Mouse (Mus musculus) liver, embryonic 12.5 days (tissue): ENCODE measurements around the gene Gm29609. TPM values are rescaled to one million over a fixed set of nuclear protein-coding genes. Genes with fewer than 3 reads are reported as not detected.

ENCODE experiments used
- ATAC-seq: fragments of 200-750 bp; cut with Nextera tagmentation; 2 replicates; pipeline ENCODE4 v1.8.0; 2017; ENCODE audit warnings: moderate number of reproducible peaks, mild to moderate bottlenecking, moderate library complexity
- H3K27ac ChIP-seq: fragments of 300-500 bp; sonication (generic); 2 replicates; pipeline ENCODE4 v1.5.1; 2016; ENCODE audit warnings: mild to moderate bottlenecking
- H3K27me3 ChIP-seq: fragments of 300-500 bp; sonication (generic); replicated peaks from 2 replicates; pipeline ENCODE4 v1.6.1; 2016; ENCODE audit warnings: mild to moderate bottlenecking, moderate library complexity
- H3K36me3 ChIP-seq: fragments of 300-500 bp; sonication (generic); 2 replicates; pipeline ENCODE4 v1.6.1; 2016; ENCODE audit warnings: mild to moderate bottlenecking, moderate library complexity
- H3K4me1 ChIP-seq: fragments of 300-500 bp; sonication (generic); 2 replicates; pipeline ENCODE4 v1.6.1; 2016
- H3K4me2 ChIP-seq: fragments of 300-500 bp; sonication (generic); 2 replicates; pipeline ENCODE4 v1.6.1; 2016; ENCODE audit warnings: mild to moderate bottlenecking, moderate library complexity
- H3K4me3 ChIP-seq: fragments of 300-500 bp; sonication (generic); 2 replicates; pipeline ENCODE4 v1.5.1; 2016; ENCODE audit warnings: mild to moderate bottlenecking, moderate library complexity
- H3K9ac ChIP-seq: fragments of 300-500 bp; sonication (generic); 2 replicates; pipeline ENCODE4 v1.6.1; 2016; ENCODE audit warnings: mild to moderate bottlenecking, moderate library complexity
- H3K9me3 ChIP-seq: fragments of 300-500 bp; sonication (generic); replicated peaks from 2 replicates; pipeline ENCODE4 v1.6.1; 2016; ENCODE audit warnings: mild to moderate bottlenecking, moderate library complexity
- WGBS: fragments of 180-500 bp; shearing (Covaris S2); methylation state at CpG from one replicate; pipeline ENCODE4 v1.1.7; 2016; ENCODE audit not compliant: insufficient replicate concordance; 5-methylcytosine and 5-hydroxymethylcytosine counted together
- polyA plus RNA-seq: library from polyadenylated mRNA; unstranded; fragments of >200 nt; fragmentation: Nextera tagmentation; extraction: Ambion mirVana; gene quantifications from 2 replicates; pipeline ENCODE4 v1.2.1, GENCODE M21; 2016

Gene Gm29609
- polyA plus RNA-seq, 1 experiment from 2014 or later, result 1.3 TPM

DNA sequence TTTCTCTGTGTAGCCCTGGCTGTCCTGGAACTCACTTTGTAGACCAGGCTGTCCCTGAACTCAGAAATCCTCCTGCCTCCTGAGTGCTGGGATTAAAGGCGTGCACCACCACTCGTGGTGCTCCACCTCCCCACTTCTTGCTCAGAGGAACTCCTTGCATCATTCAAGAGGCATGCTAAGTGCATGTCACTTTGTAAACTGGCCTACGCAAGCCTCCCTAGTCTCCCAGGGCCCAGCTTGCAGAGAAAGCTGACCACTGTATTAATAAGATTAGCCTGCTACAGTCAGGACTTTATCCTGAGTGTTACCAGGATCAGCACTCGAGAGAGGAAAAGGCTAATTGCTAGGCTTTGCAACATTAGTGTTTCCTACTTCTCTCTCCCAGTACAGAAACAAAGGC lies 11.1 kb downstream of the Gm29609 start:
- Histone ChIP-seq H3K4me2 (no peak overlapping the region), H3K4me3 (no peak overlapping the region), H3K9ac (no peak overlapping the region), H3K27me3 (no peaks in the 10 kb centered on the region), H3K36me3 (peaks cover 98% of the 10 kb centered on the region), H3K4me1 (peaks cover 21% of the 10 kb centered on the region), H3K9me3 (no peaks in the 10 kb centered on the region), H3K27ac (no peak overlapping the region)
- WGBS, result 90% methylated on average over 4 of the region's 4 CpGs
- ATAC-seq, result no peak

DNA sequence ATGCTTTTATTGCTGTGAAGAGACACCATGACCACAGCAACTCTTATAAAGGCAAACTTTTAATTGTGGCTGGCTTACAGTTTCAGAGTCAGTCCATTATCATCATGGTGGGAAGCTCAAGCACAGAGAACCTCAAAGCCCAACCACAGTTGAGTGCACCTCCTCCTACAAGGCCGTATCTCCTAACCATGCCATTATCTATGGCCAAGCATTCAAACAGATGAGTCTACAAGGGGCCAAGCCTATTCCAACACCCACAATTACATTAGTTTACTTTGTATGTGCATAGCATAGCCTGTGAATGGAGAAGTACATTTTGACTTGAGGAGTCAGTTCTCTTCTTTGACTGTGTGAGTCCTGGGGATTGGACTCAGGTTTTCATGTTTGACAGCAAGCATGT lies 14.8 kb downstream of the Gm29609 start:
- Histone ChIP-seq H3K4me3 (no peak overlapping the region), H3K9me3 (no peaks in the 10 kb centered on the region), H3K27me3 (no peaks in the 10 kb centered on the region), H3K4me2 (peak overlapping the region; percentile 19), H3K36me3 (peaks cover 98% of the 10 kb centered on the region), H3K27ac (peak overlapping the region; percentile 50; the same call in 1 of the 2 replicates), H3K4me1 (peaks cover 36% of the 10 kb centered on the region), H3K9ac (no peak overlapping the region; the same call in 1 of the 2 replicates)
- ATAC-seq, result peak; percentile 81
- 38% methylated on average over 1 of the region's 1 CpGs for WGBS

GRCm38 (mm10) chr5:31162462-31162861 lies 17.2 kb downstream of the Gm29609 start:
- H3K36me3 ChIP-seq, result peaks cover 98% of the 10 kb centered on the region

DNA sequence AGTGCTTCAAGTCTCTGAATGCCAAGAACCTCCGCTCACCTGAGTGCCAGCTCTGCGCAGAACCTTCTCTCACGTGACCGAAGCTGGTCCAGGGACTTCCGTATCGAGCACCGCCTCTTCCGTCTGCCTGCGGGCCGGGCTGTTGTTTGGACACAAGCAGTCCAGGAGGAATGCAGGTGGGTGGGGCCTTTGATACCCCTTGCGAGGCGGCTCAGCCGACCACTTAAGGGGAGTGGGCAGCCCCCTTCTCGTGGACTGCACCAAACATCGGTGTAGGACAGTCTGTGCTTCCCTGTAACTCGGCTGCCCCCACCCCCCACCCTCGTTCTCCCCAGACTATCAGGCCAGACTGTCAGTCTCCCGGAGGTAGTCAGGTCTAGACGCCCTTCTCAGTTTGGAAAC lies 25.6 kb downstream of the Gm29609 start, which contains the start of gene Mpv17:
TSS of gene Mpv17 (minus strand) at position 100 of the 402 bp plus-strand sequence.
- Histone ChIP-seq H3K4me1 (peaks cover 19% of the 10 kb centered on the region), H3K27me3 (no peaks in the 10 kb centered on the region), H3K4me3 (peak within 1 kb of the TSS; percentile 72), H3K9ac (peak within 1 kb of the TSS; percentile 74), H3K27ac (peak within 1 kb of the TSS; percentile 69), H3K36me3 (peaks cover 46% of the 10 kb centered on the region), H3K9me3 (no peaks in the 10 kb centered on the region), H3K4me2 (peak within 1 kb of the TSS; percentile 84)
- WGBS, result 2% methylated on average over 19 of the region's 19 CpGs
- ATAC-seq, result peak; percentile 91

More at GRCm38 (mm10) chr5:31162462-31162861, 17.2 kb downstream of the Gm29609 start:
- H3K4me2 ChIP-seq, result no peak overlapping the region
- ATAC-seq, result peak; percentile 65; the same call in 1 of the 2 replicates
- no peaks in the 10 kb centered on the region for H3K9me3 ChIP-seq
- peaks cover 36% of the 10 kb centered on the region for H3K4me1 ChIP-seq
- no peaks in the 10 kb centered on the region for H3K27me3 ChIP-seq
- no peak overlapping the region for H3K9ac ChIP-seq
- H3K4me3 ChIP-seq, result no peak overlapping the region
- H3K27ac ChIP-seq, result no peak overlapping the region

- no peaks in the 10 kb centered on the region for H3K27me3 ChIP-seq
- H3K4me2 ChIP-seq, result peak overlapping the region; percentile 84
- peak overlapping the region; percentile 74 for H3K9ac ChIP-seq
- ATAC-seq, result peak; percentile 19
- peak overlapping the region; percentile 69 for H3K27ac ChIP-seq
- peaks cover 42% of the 10 kb centered on the region for H3K36me3 ChIP-seq
- H3K4me3 ChIP-seq, result peak overlapping the region; percentile 72
- peaks cover 19% of the 10 kb centered on the region for H3K4me1 ChIP-seq
- H3K9me3 ChIP-seq, result no peaks in the 10 kb centered on the region
- WGBS, result 33% methylated on average over 6 of the region's 6 CpGs
These were observed 26.1 kb downstream of the Gm29609 start for GRCm38 (mm10) chr5:31153516-31154151.

DNA sequence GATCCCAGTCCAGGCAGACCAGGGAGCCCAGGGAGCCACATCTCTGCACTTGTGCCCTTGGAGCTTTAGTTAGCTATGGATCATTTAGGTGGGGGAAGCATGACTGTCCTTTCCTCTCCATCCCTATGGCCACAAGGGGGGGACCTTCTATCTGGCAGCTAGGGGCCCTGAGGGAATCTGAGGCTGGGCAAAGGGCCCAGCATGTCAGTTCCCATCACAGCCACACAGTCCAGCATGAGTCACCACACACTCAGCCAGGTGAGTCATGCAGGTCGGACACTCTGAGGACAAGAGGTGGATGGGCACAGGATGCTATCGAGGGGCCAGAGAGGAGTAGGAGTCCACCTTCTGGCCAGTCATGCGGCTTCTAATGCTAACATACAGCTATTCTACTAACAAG lies 28.0 kb downstream of the Gm29609 start:
- 59% methylated on average over 3 of the region's 3 CpGs for WGBS
- H3K9me3 ChIP-seq, result no peaks in the 10 kb centered on the region
- no peaks in the 10 kb centered on the region for H3K27me3 ChIP-seq
- H3K36me3 ChIP-seq, result peaks cover 25% of the 10 kb centered on the region
- no peak overlapping the region for H3K9ac ChIP-seq
- no peak overlapping the region for H3K27ac ChIP-seq
- no peak overlapping the region for H3K4me2 ChIP-seq
- H3K4me3 ChIP-seq, result no peak overlapping the region
- no peak for ATAC-seq
- peaks cover 19% of the 10 kb centered on the region for H3K4me1 ChIP-seq

GRCm38 (mm10) chr5:31149781-31150180 lies 29.9 kb downstream of the Gm29609 start:
- Histone ChIP-seq H3K4me3 (no peak overlapping the region), H3K9ac (no peak overlapping the region), H3K4me2 (no peak overlapping the region), H3K27ac (no peak overlapping the region), H3K36me3 (peaks cover 21% of the 10 kb centered on the region), H3K4me1 (peaks cover 13% of the 10 kb centered on the region), H3K27me3 (no peaks in the 10 kb centered on the region), H3K9me3 (no peaks in the 10 kb centered on the region)
- WGBS, result 79% methylated on average over 4 of the region's 4 CpGs
- ATAC-seq, result no peak

- ATAC-seq, result no peak
- H3K4me2 ChIP-seq, result no peak overlapping the region
- H3K9ac ChIP-seq, result no peak overlapping the region
- peaks cover 62% of the 10 kb centered on the region for H3K27me3 ChIP-seq
- peaks cover 13% of the 10 kb centered on the region for H3K36me3 ChIP-seq
- no peak overlapping the region for H3K27ac ChIP-seq
- no peaks in the 10 kb centered on the region for H3K9me3 ChIP-seq
- H3K4me1 ChIP-seq, result no peaks in the 10 kb centered on the region
- H3K4me3 ChIP-seq, result no peak overlapping the region
- WGBS, result 11% methylated on average over 9 of the region's 9 CpGs
These were observed 40.7 kb downstream of the Gm29609 start for GRCm38 (mm10) chr5:31138968-31139425.

DNA sequence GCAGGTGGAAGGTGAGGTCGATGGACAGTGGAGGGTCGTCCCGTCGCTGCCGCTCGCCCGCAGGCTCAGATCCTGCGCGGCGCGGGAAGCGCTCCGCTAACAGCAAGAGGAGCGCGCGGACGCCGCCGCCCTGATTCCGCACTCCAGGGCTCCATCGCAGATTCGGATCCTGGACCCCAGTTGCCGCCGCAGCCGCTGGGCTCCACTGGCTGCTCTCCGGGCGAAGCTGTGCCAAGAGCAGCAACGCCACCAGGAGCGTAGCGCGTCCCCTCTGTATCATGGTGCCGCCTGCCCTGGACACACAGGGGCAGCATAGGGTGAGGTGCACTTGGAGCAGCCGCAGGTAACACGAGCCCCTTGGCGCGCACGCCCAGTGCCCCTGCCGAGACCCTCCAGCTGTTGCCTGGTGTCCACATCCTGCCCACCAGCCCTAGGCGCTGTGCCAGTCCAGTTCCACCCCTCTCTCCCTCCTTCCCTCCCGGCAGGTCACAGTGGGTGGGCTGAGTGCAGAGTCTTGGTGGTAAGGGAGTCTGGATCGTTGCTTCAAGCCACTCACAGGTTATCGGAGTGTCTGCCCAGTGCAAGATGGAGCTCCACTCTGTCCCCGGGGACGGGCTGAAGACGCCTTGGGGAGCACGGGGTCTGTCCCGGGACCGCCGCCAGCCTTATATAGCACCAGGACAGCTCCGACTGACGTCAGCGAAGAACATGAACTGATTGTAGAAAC lies 41.3 kb downstream of the Gm29609 start, which contains the start of gene Ucn:
TSS of gene Ucn (minus strand) at position 589 of the 727 bp plus-strand sequence.
- 0 out of 2 replicates have a peak within 1 kb of the TSS, but pooled peaks have one; percentile 6 for H3K4me3 ChIP-seq
- WGBS, result 5% methylated on average over 52 of the region's 52 CpGs
- no peaks in the 10 kb centered on the region for H3K4me1 ChIP-seq
- H3K27me3 ChIP-seq, result peaks cover 68% of the 10 kb centered on the region
- no peaks in the 10 kb centered on the region for H3K9me3 ChIP-seq
- H3K9ac ChIP-seq, result no peak within 1 kb of the TSS
- H3K4me2 ChIP-seq, result peak within 1 kb of the TSS; percentile 14; the same call in 1 of the 2 replicates
- peaks cover 12% of the 10 kb centered on the region; the same call in 1 of the 2 replicates for H3K36me3 ChIP-seq
- H3K27ac ChIP-seq, result no peak within 1 kb of the TSS
- ATAC-seq, result no peak

DNA sequence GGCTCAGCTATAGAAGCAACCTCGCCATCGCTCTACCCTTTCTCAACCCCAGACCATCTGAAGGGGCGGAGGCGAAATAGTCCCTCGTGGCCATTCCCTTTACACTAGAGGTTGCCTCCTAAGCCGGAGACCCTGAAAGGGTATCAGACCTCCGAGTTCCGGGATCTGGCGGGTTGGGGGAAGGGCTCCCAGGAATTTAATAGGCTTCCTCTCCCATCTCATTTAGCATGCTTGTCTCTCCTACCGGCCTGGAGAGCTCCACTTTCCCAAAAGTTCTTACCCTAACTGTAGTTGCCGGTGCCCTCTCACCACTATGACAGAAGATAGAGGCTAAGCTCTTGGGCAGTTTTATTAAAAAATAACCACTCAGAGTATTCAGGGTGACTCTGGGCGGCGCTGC lies 42.1 kb downstream of the Gm29609 start:
- Histone ChIP-seq H3K4me3 (0 out of 2 replicates have a peak overlapping the region, but pooled peaks have one; percentile 6), H3K36me3 (peaks cover 10% of the 10 kb centered on the region; the same call in 1 of the 2 replicates), H3K27ac (no peak overlapping the region), H3K4me1 (no peaks in the 10 kb centered on the region), H3K27me3 (peaks cover 76% of the 10 kb centered on the region), H3K9ac (no peak overlapping the region), H3K9me3 (no peaks in the 10 kb centered on the region), H3K4me2 (0 out of 2 replicates have a peak overlapping the region, but pooled peaks have one; percentile 14)
- ATAC-seq, result no peak
- 2% methylated on average over 13 of the region's 13 CpGs for WGBS

DNA sequence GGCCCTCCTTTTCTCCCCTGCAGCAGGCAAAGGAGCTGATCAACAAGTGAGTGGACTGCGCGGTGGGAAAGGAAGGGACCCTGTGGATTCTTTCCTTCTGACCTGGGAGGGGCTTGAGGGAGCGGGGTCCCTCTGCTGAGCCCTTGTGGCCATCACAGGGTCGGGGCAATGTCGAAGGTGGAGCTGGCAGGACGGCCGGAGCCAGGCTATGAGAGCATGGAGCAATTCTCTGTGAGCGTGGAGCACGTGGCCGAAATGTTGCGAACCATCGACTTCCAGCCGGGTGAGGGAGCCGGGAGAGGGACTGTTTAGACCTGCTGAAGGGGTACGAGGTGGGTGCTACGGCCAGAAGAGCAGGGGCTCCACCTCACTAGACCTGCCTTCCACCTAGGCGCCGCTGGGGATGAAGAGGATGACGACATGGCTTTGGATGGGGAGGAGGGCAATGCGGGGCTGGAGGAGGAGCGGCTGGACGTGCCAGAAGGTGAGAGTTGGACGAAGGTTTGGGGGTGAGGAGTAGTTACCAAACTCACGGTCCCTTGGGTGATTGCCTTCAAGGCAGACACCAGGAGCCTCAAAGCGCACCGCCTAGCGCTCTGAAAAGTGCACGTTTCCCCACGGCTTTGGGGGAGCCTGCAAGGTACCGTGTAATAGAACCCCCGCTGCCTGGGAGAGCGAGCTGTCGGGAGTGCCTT lies 42.8 kb downstream of the Gm29609 start:
- Histone ChIP-seq H3K4me3 (no peak overlapping the region), H3K36me3 (peaks cover 9% of the 10 kb centered on the region; the same call in 1 of the 2 replicates), H3K9ac (no peak overlapping the region), H3K9me3 (no peaks in the 10 kb centered on the region), H3K4me1 (no peaks in the 10 kb centered on the region), H3K27me3 (peaks cover 84% of the 10 kb centered on the region), H3K27ac (no peak overlapping the region), H3K4me2 (no peak overlapping the region)
- no peak for ATAC-seq
- 3% methylated on average over 33 of the region's 33 CpGs for WGBS
